Mouse (Mus musculus): Measurements from ENCODE around the gene Sfxn2.

Sfxn2 gene

DNA sequence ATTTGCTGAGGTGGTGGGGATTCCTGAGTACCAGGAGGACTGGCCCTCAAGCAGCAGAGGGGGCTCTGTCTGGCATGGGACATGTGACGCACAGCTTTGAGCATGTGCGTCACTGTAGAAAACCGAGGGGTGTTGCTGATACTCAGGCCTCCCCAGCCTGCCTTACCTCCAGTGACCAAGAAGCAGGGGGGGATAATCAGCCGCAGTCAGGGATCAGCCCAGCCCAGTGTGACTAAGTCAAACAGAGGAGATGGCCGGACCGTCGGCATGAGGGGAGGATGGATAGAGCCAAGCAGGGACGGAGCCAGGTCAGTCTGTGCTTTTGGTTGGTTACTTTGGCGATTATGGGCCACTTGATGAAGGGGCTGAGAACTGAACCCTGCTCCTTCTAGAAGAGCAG is 58.5 kb downstream of the Sfxn2 start:
- no peak for DNase-seq

- no peak for DNase-seq
These were observed 62.6 kb downstream of the Sfxn2 start for GRCm38 (mm10) chr19:46635766-46636165.

DNA sequence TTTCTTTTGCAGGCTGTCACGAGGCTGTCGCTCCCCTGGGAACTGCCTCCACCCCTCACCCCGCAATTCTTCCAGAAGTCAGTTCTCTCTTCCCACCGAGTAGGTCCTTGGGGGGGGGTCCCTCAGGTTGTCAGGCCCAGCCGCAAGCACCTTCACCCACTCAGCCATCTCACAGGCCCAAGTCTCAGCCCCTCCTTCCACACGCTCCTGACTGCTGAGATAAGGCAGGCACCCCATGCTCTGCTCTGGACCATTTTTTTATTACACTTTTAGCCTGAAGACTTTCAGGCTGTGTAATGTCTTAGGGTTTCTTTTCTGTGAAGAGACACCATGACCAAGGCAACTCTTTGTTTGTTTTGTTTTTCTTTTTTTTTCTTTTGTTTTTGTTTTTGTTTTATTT is 64.4 kb downstream of the Sfxn2 start:
- no peak for DNase-seq

GRCm38 (mm10) chr19:46639053-46639452 is 65.9 kb downstream of the Sfxn2 start:
- DNase-seq: no peak

DNA sequence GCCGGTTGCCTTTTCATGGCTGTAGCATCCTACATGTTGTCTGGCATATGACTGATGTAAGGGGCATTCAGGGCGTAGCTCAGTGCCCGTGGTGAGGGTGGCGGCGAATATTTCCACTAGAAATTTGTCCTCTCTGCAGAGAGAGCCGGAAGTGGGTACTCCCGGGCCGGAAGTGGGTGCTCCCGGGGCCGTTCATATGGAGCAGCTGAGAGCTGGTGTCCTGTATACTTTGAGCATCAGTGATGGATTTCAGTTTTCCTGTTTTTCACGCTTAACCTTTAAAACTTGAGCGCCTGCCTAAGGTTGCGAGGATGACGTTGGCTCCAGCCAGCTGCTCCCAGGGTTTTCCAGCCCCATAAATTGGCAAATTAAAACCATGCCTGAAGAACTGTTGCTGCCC is 66.3 kb downstream of the Sfxn2 start:
- no peak for DNase-seq

- no peak for DNase-seq
These were observed 67.6 kb downstream of the Sfxn2 start for GRCm38 (mm10) chr19:46640780-46641179.

DNA sequence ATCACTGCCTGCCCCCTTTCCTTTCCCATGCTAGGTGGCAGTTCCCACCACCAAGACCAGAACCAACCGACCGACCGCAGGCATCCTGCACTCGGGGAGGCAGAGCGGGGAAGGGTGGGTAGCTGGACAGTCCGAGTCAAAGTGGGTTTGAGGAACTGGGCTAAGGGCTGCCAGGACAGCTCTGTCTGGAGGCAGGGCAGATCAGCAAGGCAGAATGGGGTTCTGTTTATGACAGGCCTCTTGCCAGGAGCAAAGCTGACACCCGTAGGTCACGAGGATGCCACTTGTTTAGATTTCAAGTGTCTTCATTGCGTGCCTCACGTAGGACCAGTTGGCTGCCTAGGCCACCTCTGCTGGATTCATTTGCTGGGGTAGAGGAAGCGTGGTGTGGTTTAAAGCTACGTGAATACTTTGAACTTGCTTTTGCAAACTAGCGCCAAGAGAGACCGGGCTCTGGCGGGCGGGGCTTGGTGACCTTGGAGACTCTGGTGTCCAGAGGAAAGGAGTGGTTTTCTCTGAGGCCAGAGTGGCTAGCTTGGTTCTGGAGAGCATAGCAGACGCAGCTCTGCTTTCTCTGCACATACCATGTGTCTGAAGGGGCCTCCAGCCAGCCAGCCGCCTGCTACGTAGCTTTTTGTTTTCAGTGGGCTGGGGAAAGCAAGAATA is 68.4 kb downstream of the Sfxn2 start:
- DNase-seq: no peak

DNA sequence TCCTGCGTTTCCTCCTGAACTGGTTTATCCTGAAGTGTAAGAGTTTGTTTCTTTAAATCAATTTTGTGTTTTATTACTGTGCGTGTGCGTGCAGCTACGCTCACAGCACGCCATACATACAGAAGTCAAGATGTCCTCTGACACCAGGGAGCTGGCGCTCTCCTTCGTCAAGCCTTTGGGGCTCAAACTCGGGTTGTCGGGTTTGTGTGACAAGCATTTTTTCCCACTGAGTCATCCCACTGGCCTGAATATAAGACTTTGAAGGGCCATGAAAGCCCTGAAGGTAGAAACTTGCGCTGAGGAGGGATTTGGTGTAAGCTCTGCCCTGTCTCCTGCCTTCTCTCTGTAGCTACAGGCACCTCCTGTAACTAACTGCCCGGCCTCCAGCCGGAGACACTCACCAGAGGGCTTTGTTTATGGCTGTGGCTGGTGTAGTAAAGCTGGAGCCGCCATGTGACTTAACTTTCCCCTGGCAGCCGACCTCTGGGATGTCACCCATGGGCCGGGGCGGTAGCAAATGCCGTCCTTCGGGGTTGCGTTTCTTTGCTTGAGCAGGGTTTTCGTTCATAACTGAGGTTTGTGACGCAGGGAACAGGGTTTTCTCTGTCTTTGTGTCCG is 69.1 kb downstream of the Sfxn2 start:
- DNase-seq: no peak

DNA sequence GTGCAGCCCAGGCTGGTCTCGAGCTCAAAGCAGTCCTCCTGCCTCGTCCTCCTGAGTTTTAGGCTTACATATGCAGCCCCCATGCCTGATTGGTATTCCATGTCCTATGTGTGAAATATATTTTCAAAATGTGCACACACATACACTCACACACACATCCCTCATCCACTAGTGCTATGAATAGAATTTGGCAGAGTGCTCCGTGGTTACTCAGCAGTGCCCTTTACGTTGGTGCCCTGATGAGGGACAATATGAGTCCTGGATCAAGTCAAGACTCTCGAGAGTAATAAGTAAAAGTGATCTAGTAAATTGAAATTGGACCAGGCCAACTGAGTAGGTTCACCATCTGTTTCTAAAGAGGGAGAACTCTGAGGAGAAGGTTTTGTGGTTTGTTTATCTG is 70.1 kb downstream of the Sfxn2 start:
- DNase-seq: no peak

- DNase-seq: no peak
These were observed 71.2 kb downstream of the Sfxn2 start for GRCm38 (mm10) chr19:46644343-46644792.

DNA sequence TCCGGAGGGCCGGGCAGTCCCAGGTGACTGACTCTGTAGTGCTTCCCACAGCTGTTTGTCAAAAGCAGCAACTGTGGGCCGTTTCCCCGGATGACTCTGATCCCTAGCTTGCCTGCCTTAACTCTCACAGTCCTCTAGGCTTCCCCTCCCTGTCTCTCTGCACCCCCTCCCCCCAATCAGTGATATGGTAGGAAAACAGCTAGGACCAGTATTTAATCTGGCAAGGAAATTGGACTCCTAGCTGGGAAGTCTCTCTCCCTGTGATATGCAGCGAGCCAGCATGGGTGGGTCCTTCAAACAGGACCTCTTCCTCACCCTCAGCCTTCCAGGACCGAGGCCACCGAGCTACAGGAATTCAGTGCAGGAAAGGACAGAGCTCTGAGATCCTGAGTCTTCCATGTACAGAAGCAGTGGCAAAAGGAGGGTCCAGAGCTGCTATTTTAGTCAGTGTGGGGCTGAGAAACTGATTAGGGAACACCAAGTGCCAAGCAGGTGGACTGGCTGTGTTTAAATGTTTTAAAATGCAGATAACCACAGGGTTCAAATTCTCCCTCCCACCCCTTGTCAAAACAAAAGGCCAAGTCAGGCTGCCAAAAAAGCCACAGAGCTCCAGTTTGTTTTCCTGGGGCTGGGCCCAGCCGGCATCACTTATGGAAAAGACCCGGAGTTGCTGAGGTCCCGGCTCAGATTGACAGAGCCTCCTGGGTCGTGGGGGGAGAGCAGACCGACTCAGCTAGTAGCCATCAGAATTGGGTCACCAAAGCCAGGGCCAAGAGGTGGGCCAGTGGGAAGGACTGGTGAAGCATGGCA is 71.8 kb downstream of the Sfxn2 start:
- DNase-seq: no peak

DNA sequence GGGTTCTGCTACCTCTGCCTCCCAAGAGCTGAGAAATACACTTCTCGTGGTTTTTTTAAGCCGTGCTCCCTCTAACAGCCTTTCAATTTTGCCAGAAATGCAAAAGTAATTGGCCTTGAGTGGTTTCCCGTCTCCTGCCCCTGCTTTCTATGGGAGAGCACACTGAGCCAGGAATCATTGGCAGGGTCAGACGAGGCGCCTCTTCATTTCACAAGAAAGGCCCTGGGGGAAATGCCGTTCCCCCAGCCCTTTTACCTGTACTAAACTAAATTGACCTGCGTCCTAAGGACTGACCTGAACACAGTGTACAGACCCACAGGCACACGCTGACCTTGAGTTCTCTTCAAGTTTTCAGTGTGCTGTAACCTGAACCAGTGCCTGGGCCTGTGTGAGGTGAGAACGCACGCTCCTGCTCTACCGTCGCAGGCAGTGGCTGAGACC is 72.9 kb downstream of the Sfxn2 start:
- no peak for DNase-seq

GRCm38 (mm10) chr19:46647254-46647653 is 74.1 kb downstream of the Sfxn2 start:
- DNase-seq: no peak

All from cerebellum, adult 9-11 months (tissue).